Mouse (Mus musculus): ENCODE data around the gene Fam13c.

DNA sequence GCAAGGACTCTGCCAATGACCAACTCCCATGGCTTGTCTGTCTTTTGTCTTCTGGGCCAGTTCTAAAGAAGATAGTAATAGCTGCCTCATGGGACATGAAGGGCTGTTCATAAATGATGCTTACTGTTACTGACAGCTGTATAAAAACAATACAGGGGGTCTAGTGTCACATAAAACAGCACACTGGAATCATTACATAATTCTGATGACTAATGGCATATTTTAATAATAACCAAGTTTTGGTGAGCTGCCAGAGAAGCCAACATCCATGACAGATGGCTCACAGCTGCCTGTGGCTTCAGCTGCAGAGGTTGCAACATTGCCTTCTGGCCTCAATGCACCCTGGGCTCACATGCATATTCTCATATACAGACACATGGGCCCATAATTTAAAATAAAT, 56.7 kb downstream of the Fam13c start:
- TF ChIP-seq CTCF (conservative IDR thresholded peaks at IDR 0.05; ENCODE audit: low read length): no peak
- TF ChIP-seq POU5F1 (IDR thresholded peaks at IDR 0.05; ENCODE audit: borderline replicate concordance, low read length): no peak

Measured in E14TG2a.4 (cell line).